ENCODE assay signal across 8 mouse cellular contexts in genomic region chr17:26886047-26886749, GRCm38 (mm10). TPM values are rescaled to one million over a fixed set of nuclear protein-coding genes. Genes with fewer than 3 reads are reported as not detected.
A peak's percentile ranks its signal among the peaks of the same experiment; 100 is the strongest.
DNase-seq lines count a peak whose midpoint lies in the region; ATAC-seq and TF ChIP-seq lines count a peak whose summit lies in the region.

No protein-coding gene starts in this region.

- intact Hi-C loops in heart, postnatal 36 days (cut with DNase I), result loop anchor here (1.0 to 5.0 kb wide), 4 partner anchors 92 to 574 kb away; partner anchors contain the start of gene Atp6v0e

- no peaks in the 10 kb centered on the region for H3K9me3 ChIP-seq in ES-E14 (ENCODE audit: control insufficient read depth, insufficient read depth, low read depth, low read length)
- H3K9me3 ChIP-seq in forebrain, embryonic 15.5 days, result no peaks in the 10 kb centered on the region
- no peaks in the 10 kb centered on the region for H3K9me3 ChIP-seq in lung, embryonic 16.5 days (ENCODE audit: control insufficient read depth, low read length)

- peaks cover 0 to 4% of the 10 kb centered on the region in 2 experiments; a peak in 2 of 4 replicates for H3K4me1 ChIP-seq in ES-E14 (ENCODE audit: control insufficient read depth in 2 of 2, insufficient read depth in 2 of 2, low read length in 2 of 2, poor library complexity in 1 of 2)
- peaks cover 21% of the 10 kb centered on the region for H3K4me1 ChIP-seq in forebrain, embryonic 15.5 days
- peaks cover 15% of the 10 kb centered on the region for H3K4me1 ChIP-seq in lung, embryonic 16.5 days (replicated peaks; ENCODE audit: control insufficient read depth, insufficient read depth, low read length)

- no peak overlapping the region for H3K27ac ChIP-seq in ES-E14 (ENCODE audit: insufficient read depth, low read depth, low read length, poor library complexity, severe bottlenecking)
- H3K27ac ChIP-seq in forebrain, embryonic 15.5 days (replicated peaks), result no peak overlapping the region
- H3K27ac ChIP-seq in lung, embryonic 16.5 days (ENCODE audit: low read length), result no peak overlapping the region

- peak overlapping the region; percentile 74 for H3K4me2 ChIP-seq in forebrain, embryonic 15.5 days (replicated peaks)
- H3K4me2 ChIP-seq in lung, embryonic 16.5 days (ENCODE audit: low read depth, low read length), result peak overlapping the region; percentile 80

- H3K36me3 ChIP-seq in ES-E14 (ENCODE audit: control insufficient read depth, insufficient read depth, low read length, poor library complexity, severe bottlenecking), result no peaks in the 10 kb centered on the region; the same call in 1 of the 2 replicates
- H3K36me3 ChIP-seq in forebrain, embryonic 15.5 days, result no peaks in the 10 kb centered on the region
- H3K36me3 ChIP-seq in lung, embryonic 16.5 days (ENCODE audit: control insufficient read depth, insufficient read depth, low read length), result no peaks in the 10 kb centered on the region

- no peak overlapping the region for H3K9ac ChIP-seq in ES-E14 (ENCODE audit: insufficient read depth, low read depth, low read length, poor library complexity, severe bottlenecking)
- H3K9ac ChIP-seq in forebrain, embryonic 15.5 days (replicated peaks), result peak overlapping the region; percentile 26; the same call in 1 of the 2 replicates
- H3K9ac ChIP-seq in lung, embryonic 16.5 days (ENCODE audit: low read length), result peak overlapping the region; percentile 46

- ATAC-seq in forebrain, embryonic 15.5 days (replicated peaks), result peak; percentile 93
- ATAC-seq in lung, embryonic 16.5 days (ENCODE audit: low read depth), result peak; percentile 87

- 0 out of 2 replicates have a peak, but pooled peaks cover 8% of the 10 kb centered on the region for H3K27me3 ChIP-seq in forebrain, embryonic 15.5 days
- no peaks in the 10 kb centered on the region for H3K27me3 ChIP-seq in lung, embryonic 16.5 days (ENCODE audit: control insufficient read depth, insufficient read depth, low read depth, low read length)

- WGBS in forebrain, embryonic 15.5 days, result 7% methylated on average over 30 of the region's 30 CpGs
- WGBS in lung, embryonic 16.5 days, result 8% methylated on average over 30 of the region's 30 CpGs

- in situ Hi-C loops in ES-E14 (cut with MboI; ENCODE audit: low sequenced_read_pairs in 2 of 2, unreplicated experiment in 2 of 2), result loop anchor here in 1 of 2 experiments (10.0 to 25.0 kb wide), 3 partner anchors 91 to 424 kb away; no protein-coding TSS in a partner anchor

- peak overlapping the region; percentile 22 to 53 for H3K4me3 ChIP-seq in ES-E14 (ENCODE audit: insufficient read depth in 1 of 2, low read depth in 1 of 2, low read length in 2 of 2, poor library complexity in 1 of 2, severe bottlenecking in 1 of 2)
- peak overlapping the region; percentile 50 for H3K4me3 ChIP-seq in forebrain, embryonic 15.5 days
- peak overlapping the region; percentile 45 for H3K4me3 ChIP-seq in lung, embryonic 16.5 days (ENCODE audit: low read length)

- DNase-seq in ES-E14 (ENCODE audit: low read depth, low spot score), result peak; percentile 75
- DNase-seq in cerebellum, adult 11 months, result peak; percentile 79
- DNase-seq in heart, postnatal 36 days, result peak; percentile 86 to 91
- peak; percentile 73 to 85 for DNase-seq in layer of hippocampus, adult 8-10 months (ENCODE audit: low spot score in 2 of 2)
- DNase-seq in ovary, postnatal 10 days (ENCODE audit: low spot score), result peak; percentile 65
- peak; percentile 61 to 80 for DNase-seq in thymus, postnatal 10 days (ENCODE audit: low spot score in 2 of 2)

TF ChIP-seq in ES-E14, 5 proteins besides CTCF, POLR2A, EP300 and RAD21:
- TF ChIP-seq ZC3H11A (IDR thresholded peaks at IDR 0.05; ENCODE audit: borderline replicate concordance, low read depth, low read length), result peak; percentile 88
- peak; percentile 55; the same call in 1 of the 2 replicates for TF ChIP-seq HCFC1 (IDR thresholded peaks at IDR 0.05; ENCODE audit: borderline replicate concordance, insufficient read depth, low read length)
- no peak for TF ChIP-seq MAFK (IDR thresholded peaks at IDR 0.05; ENCODE audit: insufficient read depth, low read depth, low read length)

RNA-seq across cellular contexts. Expression of gene Kifc5b, which starts 30.7 kb away (rescaled TPM):
- 52.5 and 83.4 TPM in 2 replicates for total RNA-seq in ES-E14 (2012; rRNA removed)
- polyA plus RNA-seq in forebrain, embryonic 15.5 days (2015; fragmentation: Nextera tagmentation; extraction: Ambion mirVana), result 4.3 and 5.5 TPM in 2 replicates
- under 1 TPM; 0.44 to 0.95 TPM for total RNA-seq in heart, postnatal 36 days (2021)
- 1 to 10 TPM; 2.5 to 7.4 (median 4.2) TPM for total RNA-seq in layer of hippocampus, adult 8-10 months (2022)
- polyA plus RNA-seq in lung, embryonic 16.5 days (2015; fragmentation: Nextera tagmentation; extraction: Ambion mirVana), result 9.0 and 12.9 TPM in 2 replicates

RNA-seq across cellular contexts. Expression of gene Nkx2-5, which starts 41.4 kb away (rescaled TPM):
- 1.1 and 3.0 TPM in 2 replicates for total RNA-seq in ES-E14 (2012; rRNA removed)
- polyA plus RNA-seq in forebrain, embryonic 15.5 days (2015; fragmentation: Nextera tagmentation; extraction: Ambion mirVana), result 0.59 TPM in 1 of 2 replicates, not detected in the other
- total RNA-seq in heart, postnatal 36 days (2021), result 10 to 100 TPM; 80.7 TPM
- not detected for total RNA-seq in layer of hippocampus, adult 8-10 months (2022)
- 1.6 and 2.9 TPM in 2 replicates for polyA plus RNA-seq in lung, embryonic 16.5 days (2015; fragmentation: Nextera tagmentation; extraction: Ambion mirVana)

RNA-seq across cellular contexts. Expression of gene Phf1, which starts 46.7 kb away (rescaled TPM):
- total RNA-seq in ES-E14 (2012; rRNA removed), result 9.4 and 13.3 TPM in 2 replicates
- polyA plus RNA-seq in forebrain, embryonic 15.5 days (2015; fragmentation: Nextera tagmentation; extraction: Ambion mirVana), result 17.2 and 18.3 TPM in 2 replicates
- total RNA-seq in heart, postnatal 36 days (2021), result 10 to 100 TPM; 13.9 to 14.5 TPM
- total RNA-seq in layer of hippocampus, adult 8-10 months (2022), result 10 to 100 TPM; 37.0 to 40.3 (median 37.5) TPM
- polyA plus RNA-seq in lung, embryonic 16.5 days (2015; fragmentation: Nextera tagmentation; extraction: Ambion mirVana), result 9.7 and 10.0 TPM in 2 replicates

RNA-seq across cellular contexts. Expression of gene Cuta, which starts 53.2 kb away (rescaled TPM):
- 43.0 and 60.0 TPM in 2 replicates for total RNA-seq in ES-E14 (2012; rRNA removed)
- 144 and 150 TPM in 2 replicates for polyA plus RNA-seq in forebrain, embryonic 15.5 days (2015; fragmentation: Nextera tagmentation; extraction: Ambion mirVana)
- 10 to 100 TPM; 86.2 to 90.3 TPM for total RNA-seq in heart, postnatal 36 days (2021)
- 10 to 100 TPM; 90.0 to 96.1 (median 92.0) TPM for total RNA-seq in layer of hippocampus, adult 8-10 months (2022)
- polyA plus RNA-seq in lung, embryonic 16.5 days (2015; fragmentation: Nextera tagmentation; extraction: Ambion mirVana), result 194 and 199 TPM in 2 replicates

RNA-seq across cellular contexts. Expression of gene Syngap1, which starts 54.9 kb away (rescaled TPM):
- 6.6 and 10.3 TPM in 2 replicates for total RNA-seq in ES-E14 (2012; rRNA removed)
- 6.5 and 7.3 TPM in 2 replicates for polyA plus RNA-seq in forebrain, embryonic 15.5 days (2015; fragmentation: Nextera tagmentation; extraction: Ambion mirVana)
- 1 to 10 TPM; 4.1 to 6.4 TPM for total RNA-seq in heart, postnatal 36 days (2021)
- total RNA-seq in layer of hippocampus, adult 8-10 months (2022), result 100 to 1,000 TPM; 353 to 466 (median 403) TPM
- polyA plus RNA-seq in lung, embryonic 16.5 days (2015; fragmentation: Nextera tagmentation; extraction: Ambion mirVana), result 0.90 and 1.9 TPM in 2 replicates

Comparison
In these comparisons a context has a peak if more than half of its experiments do, and no peak if none do; other contexts are left out.
1. RNA of gene Nkx2-5, which starts 41.4 kb away (total RNA-seq): 80.7 TPM in heart, postnatal 36 days; 1.1 to 3.0 TPM in ES-E14 and not detected in layer of hippocampus, adult 8-10 months; every median in the first group is over 10 times any median in the second.
2. Peak in every context shown above with its lines, with median percentiles within 50 percentile points of each other: DNase-seq and H3K4me3 ChIP-seq.